Mouse (Mus musculus) induced T-regulatory cell, adult 2 months (primary cell): ENCODE measurements around the gene Rhoa.
"Not testable (repeated sequence)": the region's sequence is repeated elsewhere in the genome, so short reads cannot be mapped to it uniquely, and the experiment has no call there.

Source experiments
- DNase-seq: peaks from one replicate; pipeline ENCODE4 v3.0.0-alpha.2; 2012; ENCODE audit warnings: low read depth

Gene Rhoa

DNA sequence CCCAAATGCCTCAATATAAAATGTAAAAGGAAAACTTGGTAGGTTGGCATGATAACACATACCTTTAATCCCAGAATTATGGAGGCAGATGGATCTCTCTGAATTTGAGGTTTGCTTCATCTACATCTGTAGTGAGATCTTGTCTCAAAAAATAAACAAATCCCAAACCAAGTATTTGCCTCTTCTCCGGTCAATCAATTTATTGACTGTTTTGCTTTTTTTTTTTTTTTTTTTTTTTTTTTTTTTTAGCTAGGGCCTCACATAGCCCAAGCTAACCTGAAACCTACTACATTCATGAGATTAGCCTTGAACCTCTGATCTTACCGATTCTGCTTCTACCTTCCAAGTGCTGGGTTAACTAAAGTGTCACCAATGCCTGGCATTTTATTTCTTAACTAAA lies 16.6 kb upstream of the Rhoa start:
- no peak for DNase-seq

DNA sequence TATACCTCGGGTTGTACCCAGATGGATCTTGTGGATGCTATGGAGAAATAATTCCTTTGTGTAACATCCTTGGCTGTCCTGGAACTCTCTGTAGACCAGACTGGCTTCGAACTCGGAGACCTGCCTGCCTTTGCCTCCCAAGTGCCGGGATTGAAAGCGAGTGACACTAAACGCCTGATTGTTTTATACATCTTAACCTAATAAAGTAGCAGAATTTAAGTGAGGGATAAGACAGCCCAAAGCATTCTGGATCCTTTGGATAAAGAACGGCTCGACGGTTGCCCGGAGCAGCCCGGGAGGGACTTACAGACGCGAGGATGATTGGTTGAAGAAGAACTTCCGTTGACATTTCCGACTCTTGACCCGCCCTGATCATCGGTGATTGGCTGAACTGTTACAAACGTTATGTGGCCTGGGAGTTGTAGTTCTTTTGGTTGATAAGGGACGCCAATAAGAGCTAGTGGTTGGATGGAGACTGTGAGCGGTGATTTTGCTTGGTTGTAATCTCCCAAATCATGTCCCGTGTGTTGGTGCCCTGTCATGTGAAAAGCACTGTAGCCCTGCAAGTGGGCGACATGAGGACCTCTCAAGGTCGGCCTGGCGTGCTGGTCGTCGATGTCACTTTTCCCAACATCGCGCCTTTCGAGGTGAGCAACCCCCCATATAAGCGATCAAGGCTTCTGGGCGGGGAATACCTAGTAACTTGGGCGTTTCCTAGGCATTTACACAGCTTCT lies 15.7 kb upstream of the Rhoa start, which contains the start of gene Nicn1:
Gene Nicn1, plus strand, starts transcription at position 414 of the 735 bp plus-strand sequence.
- DNase-seq, result peak; percentile 97

GRCm38 (mm10) chr9:108290773-108291172 lies 15.2 kb upstream of the Rhoa start:
- DNase-seq, result no peak

DNA sequence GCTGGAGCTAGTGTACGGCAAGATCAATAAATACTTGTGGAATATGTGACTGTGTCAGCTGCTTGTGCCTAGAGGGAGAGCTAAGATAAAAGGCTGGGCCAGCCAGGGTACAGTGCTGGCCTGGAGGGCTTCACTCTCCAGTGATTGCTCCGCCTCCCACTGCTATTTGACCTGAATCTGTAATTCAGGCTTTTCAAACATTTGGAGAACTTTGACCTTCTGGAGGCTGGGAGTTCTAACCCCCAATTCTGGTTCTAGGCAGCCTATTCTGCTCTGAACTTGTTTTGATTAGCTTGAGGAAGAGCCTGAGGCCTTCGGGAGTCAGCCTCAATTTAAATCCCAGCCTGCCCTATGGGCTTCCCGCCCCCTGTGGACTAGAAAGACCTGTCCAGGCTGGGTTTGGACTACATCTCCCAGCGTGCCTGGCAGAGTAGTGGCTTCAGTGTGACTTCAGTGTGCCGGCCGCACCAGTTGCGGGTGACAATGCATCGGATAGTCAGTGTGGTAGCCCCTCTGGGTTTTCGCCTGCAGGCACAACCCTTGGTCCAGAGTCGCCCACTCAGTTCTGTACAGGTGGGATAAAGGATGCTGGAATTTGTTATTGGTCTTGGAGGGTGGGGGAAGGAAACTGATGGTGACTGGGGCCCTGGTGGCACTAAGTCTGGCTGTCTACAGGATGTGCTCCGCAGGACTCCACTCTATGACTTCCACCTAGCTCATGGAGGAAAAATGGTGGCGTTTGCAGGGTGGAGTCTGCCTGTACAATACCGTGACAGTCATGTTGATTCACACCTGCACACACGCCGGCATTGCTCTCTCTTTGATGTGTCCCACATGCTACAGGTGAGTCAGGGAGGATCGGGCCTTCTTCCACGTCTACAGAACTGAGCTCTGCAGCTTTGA lies 9.2 kb upstream of the Rhoa start, which contains the start of gene Amt:
Gene Amt, plus strand, starts transcription at position 401 of the 903 bp plus-strand sequence.
- DNase-seq, result no peak

GRCm38 (mm10) chr9:108301853-108302252 lies 4.1 kb upstream of the Rhoa start:
- DNase-seq, result no peak

DNA sequence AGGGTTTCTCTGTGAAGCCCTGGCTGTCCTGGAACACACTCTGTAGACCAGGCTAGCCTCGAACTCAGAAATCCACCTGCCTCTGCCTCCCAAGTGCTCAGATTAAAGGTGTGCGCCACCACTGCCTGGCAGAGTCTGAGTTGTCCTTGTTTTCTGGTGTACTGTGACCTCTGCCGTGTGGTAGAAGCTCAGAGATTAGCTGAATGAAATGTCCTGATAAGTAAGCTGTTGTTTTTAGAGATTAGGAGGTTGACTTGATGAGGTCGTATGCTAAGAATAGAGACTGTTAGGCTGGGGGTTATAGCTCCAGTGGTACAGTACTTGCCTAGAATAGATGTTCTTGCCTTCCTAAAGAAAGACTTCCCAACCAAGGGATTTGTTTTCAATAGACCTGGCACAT lies 1.2 kb upstream of the Rhoa start:
- no peak for DNase-seq

- DNase-seq, result peak; percentile 28
These were observed 759 bp upstream of the Rhoa start for GRCm38 (mm10) chr9:108305170-108305569.

DNA sequence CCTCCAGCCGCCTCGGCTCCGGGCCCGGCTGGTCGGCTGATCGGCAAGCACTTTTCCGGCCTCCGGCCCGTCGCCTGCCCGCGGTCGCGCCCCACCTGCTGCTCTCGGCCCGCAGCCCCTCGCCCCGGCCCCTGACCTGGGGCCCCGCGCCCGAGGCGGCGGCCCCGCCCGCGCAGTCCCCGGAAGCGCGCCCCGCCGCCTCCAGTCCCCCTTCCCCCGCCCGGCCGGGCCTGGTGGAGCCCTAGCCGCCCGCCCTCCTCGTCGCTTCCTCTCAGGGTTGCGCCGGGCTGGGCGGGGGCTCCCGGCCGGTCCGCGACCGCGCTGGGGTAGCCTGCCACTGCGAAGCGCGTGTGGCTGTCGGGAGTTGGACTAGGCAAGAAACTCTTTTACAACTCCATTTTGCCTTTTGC lies 647 bp downstream of the Rhoa start:
- peak; percentile 91 for DNase-seq

GRCm38 (mm10) chr9:108307021-108307807 lies 1.3 kb downstream of the Rhoa start:
- DNase-seq, result peak; percentile 69

DNA sequence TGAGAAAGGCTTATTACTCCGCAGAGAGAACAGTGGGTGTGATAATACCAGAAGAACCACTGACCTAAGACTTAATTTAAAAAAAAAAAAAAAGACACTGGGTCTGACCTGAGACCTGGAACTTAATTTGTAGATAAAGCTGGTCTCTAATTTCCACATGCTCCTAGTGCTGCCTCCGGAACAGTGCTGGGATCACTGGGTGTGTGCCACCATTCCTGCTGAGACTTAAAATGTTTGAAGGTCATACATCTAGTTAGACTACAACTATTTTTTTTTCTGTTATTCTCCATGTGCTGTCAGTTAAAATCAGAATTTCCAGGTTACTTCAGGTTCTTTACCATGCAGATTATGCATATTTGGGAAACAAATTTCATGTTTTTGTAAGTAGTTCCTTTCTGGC lies 2.2 kb downstream of the Rhoa start:
- no peak for DNase-seq

GRCm38 (mm10) chr9:108317572-108317971 lies 11.6 kb downstream of the Rhoa start:
- DNase-seq, result peak; percentile 37

DNA sequence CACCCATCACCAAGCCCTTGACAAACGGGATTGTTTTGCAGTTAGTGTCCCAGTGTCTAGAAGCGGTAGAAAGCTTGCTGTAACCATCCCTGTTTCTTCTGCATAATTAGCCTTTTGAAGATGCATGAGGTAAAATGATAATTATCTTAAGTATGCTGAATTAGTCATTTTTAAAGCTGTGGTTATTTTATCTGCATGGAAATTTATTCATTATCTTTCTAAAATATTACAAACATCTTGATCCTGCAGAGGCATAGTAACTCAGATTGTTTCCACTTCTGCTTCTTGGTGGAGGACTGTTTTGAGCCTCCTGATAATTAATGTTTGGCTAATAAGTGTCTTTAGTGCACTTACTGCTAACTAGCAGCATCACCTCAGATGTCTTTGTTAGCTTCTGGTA lies 12.5 kb downstream of the Rhoa start:
- no peak for DNase-seq

GRCm38 (mm10) chr9:108322054-108322453 lies 16.1 kb downstream of the Rhoa start:
- DNase-seq, result not testable (repeated sequence)

- DNase-seq, result no peak
These were observed 18.9 kb downstream of the Rhoa start for GRCm38 (mm10) chr9:108324784-108325183.

- no peak for DNase-seq
These were observed 19.9 kb downstream of the Rhoa start for GRCm38 (mm10) chr9:108325811-108326210.

DNA sequence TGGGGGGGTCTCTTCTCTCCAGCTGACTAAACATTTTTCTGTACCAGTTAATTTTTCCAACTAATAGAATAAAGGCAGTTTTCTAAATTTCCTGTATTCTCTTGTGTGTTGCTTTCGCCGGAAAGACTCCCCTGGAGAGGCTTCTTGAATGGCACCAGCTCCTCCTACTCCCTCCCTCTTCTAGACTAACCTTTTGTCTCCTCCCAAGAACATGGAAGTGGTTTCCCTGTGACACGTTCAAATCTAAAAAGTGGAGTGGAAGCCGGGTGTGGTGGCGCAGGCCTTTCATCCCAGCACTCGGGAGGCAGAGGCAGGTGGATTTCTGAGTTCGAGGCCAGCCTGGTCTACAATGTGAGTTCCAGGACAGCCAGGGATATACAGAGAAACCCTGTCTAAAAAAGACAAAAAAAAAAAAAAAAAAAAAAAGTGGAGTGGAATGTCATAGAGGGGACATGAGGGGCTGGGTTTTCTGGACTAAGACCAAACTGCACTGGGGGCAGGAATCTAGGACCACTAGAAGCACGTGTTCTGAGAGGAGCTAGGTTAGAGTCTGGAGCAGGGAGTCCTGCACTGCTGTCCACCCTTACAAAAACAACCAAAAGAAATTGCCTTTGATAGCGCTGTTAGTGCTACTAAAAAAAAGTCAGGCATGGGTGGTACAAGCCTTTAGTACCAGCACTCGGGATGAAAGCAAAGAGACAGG lies 32.1 kb downstream of the Rhoa start:
- no peak for DNase-seq

DNA sequence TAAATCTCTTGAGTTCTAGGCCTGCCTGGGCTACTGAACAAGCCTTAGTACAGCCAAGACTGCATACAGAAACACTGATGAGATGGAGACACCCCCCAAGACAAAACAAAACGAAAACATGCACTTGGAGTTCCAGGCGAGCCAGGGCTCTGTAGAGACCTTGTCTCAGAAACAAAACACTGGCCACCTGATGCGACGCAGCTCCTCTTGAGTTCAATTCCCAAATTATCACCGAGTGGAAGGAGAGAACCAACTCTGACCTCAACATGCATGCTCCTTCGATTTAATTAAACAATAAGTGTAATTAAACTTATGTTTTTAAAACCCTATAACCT lies 32.6 kb downstream of the Rhoa start:
- no peak for DNase-seq

GRCm38 (mm10) chr9:108338886-108339781 lies 33.2 kb downstream of the Rhoa start, which contains the start of gene Gpx1:
Gpx1 (plus strand) TSS chr9:108338903.
- peak; percentile 96 for DNase-seq

DNA sequence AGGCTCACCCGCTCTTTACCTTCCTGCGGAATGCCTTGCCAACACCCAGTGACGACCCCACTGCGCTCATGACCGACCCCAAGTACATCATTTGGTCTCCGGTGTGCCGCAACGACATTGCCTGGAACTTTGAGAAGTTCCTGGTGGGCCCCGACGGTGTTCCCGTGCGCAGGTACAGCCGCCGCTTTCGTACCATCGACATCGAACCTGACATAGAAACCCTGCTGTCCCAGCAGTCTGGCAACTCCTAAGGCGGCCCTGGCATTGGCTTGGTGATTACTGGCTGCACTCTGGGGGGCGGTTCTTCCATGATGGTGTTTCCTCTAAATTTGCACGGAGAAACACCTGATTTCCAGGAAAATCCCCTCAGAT lies 33.9 kb downstream of the Rhoa start:
- no peak for DNase-seq

- peak; percentile 50 for DNase-seq
These were observed 34.6 kb downstream of the Rhoa start for GRCm38 (mm10) chr9:108340258-108341138.
